Mouse (Mus musculus) brain, embryonic 14.5 days (tissue): ENCODE results near the gene B430306N03Rik.

Source experiments
- CTCF ChIP-seq: fragments of 200-500 bp; IDR thresholded peaks from 2 replicates; pipeline ENCODE4 v1.5.1; 2012; ENCODE audit warnings: inconsistent platforms, mild to moderate bottlenecking, moderate library complexity, borderline replicate concordance; ENCODE audit not compliant: insufficient read depth, insufficient read length; ENCODE audit errors: extremely low read depth
- POLR2A ChIP-seq: fragments of 200-500 bp; IDR thresholded peaks from 2 replicates; pipeline ENCODE4 v1.6.1; 2012; ENCODE audit warnings: mild to moderate bottlenecking, inconsistent platforms, borderline replicate concordance; ENCODE audit not compliant: poor library complexity, insufficient read depth, insufficient read length, severe bottlenecking; ENCODE audit errors: extremely low read depth

- no peak for TF ChIP-seq CTCF
- TF ChIP-seq POLR2A = no peak
These were observed 49.2 kb upstream of the B430306N03Rik start for GRCm38 (mm10) chr17:48266610-48267304.
